Mouse (Mus musculus) stomach, postnatal 0 days (tissue): ENCODE results near the gene Pgf.

Experiments
- CTCF ChIP-seq: IDR thresholded peaks from 2 replicates; pipeline ENCODE4 v1.5.1; 2016; ENCODE audit warnings: antibody characterized with exemption, low read depth, mild to moderate bottlenecking, moderate library complexity
- EP300 ChIP-seq: optimal IDR thresholded peaks from 2 replicates; pipeline ENCODE3; 2016; ENCODE audit warnings: antibody characterized with exemption

GRCm38 (mm10) chr12:85140036-85140701 lies 37.4 kb downstream of the Pgf start:
- no peak for TF ChIP-seq CTCF
- TF ChIP-seq EP300 = no peak
